ENCODE assay signal across 13 mouse cellular contexts in the genomic region with DNA sequence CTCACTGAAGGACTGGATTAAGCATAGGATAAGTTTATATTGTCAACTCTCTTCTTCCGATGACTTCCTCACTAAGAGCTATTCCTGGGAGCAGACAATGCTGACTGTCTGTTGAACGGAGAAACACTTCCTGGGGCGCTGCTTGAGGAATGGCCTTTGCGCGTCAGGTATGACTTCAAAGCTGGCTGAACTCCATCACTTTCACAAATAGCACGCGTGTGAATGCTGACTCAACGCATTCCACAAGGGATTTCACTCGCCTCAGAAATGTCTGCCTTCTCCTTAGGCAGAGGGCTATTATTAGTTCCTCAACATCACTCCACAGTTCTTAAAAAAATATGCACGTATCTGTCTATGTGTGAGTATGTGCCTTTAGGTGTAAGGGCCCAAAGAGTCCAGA.
DNase-seq lines count a peak whose midpoint lies in the region; ATAC-seq and TF ChIP-seq lines count a peak whose summit lies in the region.
"Had no signal": no experiment of that assay in that cellular context is flagged by ENCODE, and none has a peak within 500 bp of the region (broad histone marks: within the 10 kb centered on the region; RNA-seq: fewer than 3 reads in every experiment).

No protein-coding gene starts in this region.

- H3K4me2 ChIP-seq in midbrain, embryonic 11.5 days, result no peak overlapping the region
- H3K4me2 ChIP-seq in midbrain, postnatal 0 days (ENCODE audit: low read depth, low read length, poor library complexity, severe bottlenecking), result no peak overlapping the region
- no peak overlapping the region for H3K4me2 ChIP-seq in liver, embryonic 12.5 days
- H3K4me2 ChIP-seq: forebrain, embryonic 15.5 days; limb, embryonic 12.5 days had no signal

- WGBS in midbrain, embryonic 11.5 days, result 82% methylated on average over 10 of the region's 10 CpGs
- 61% methylated on average over 10 of the region's 10 CpGs for WGBS in midbrain, postnatal 0 days
- WGBS in liver, embryonic 12.5 days (ENCODE audit: insufficient replicate concordance), result 64% methylated on average over 10 of the region's 10 CpGs

- H3K4me1 ChIP-seq in midbrain, embryonic 11.5 days (ENCODE audit: control insufficient read depth, insufficient read depth, low read length), result no peaks in the 10 kb centered on the region
- no peaks in the 10 kb centered on the region for H3K4me1 ChIP-seq in midbrain, postnatal 0 days (ENCODE audit: insufficient read depth, low read length)
- H3K4me1 ChIP-seq in liver, embryonic 12.5 days, result no peaks in the 10 kb centered on the region
- H3K4me1 ChIP-seq: forebrain, embryonic 15.5 days; limb, embryonic 12.5 days had no signal

- ATAC-seq in frontal cortex, adult (ENCODE audit: low TSS enrichment), result peak; percentile 35; the same call in 1 of the 2 replicates
- no peak for ATAC-seq in midbrain, embryonic 11.5 days (ENCODE audit: low FRiP score)
- no peak for ATAC-seq in midbrain, postnatal 0 days (ENCODE audit: low FRiP score)
- no peak for ATAC-seq in liver, embryonic 12.5 days

- H3K27me3 ChIP-seq in midbrain, embryonic 11.5 days (ENCODE audit: control insufficient read depth, insufficient read depth, low read length), result no peaks in the 10 kb centered on the region
- H3K27me3 ChIP-seq in midbrain, postnatal 0 days (ENCODE audit: insufficient read depth, low read length), result no peaks in the 10 kb centered on the region
- H3K27me3 ChIP-seq in liver, embryonic 12.5 days (replicated peaks), result no peaks in the 10 kb centered on the region
- H3K27me3 ChIP-seq: forebrain, embryonic 15.5 days; limb, embryonic 12.5 days had no signal

- no peak overlapping the region for H3K4me3 ChIP-seq in midbrain, embryonic 11.5 days (ENCODE audit: low read depth, low read length)
- H3K4me3 ChIP-seq in midbrain, postnatal 0 days (ENCODE audit: low read depth, low read length), result no peak overlapping the region
- H3K4me3 ChIP-seq in liver, embryonic 12.5 days, result no peak overlapping the region
- H3K4me3 ChIP-seq: forebrain, embryonic 15.5 days; layer of hippocampus, adult 2 months; limb, embryonic 12.5 days had no signal

- no peak overlapping the region for H3K27ac ChIP-seq in midbrain, embryonic 11.5 days (ENCODE audit: low read depth, low read length)
- no peak overlapping the region for H3K27ac ChIP-seq in midbrain, postnatal 0 days (ENCODE audit: low read depth, low read length)
- H3K27ac ChIP-seq in liver, embryonic 12.5 days, result no peak overlapping the region
- H3K27ac ChIP-seq: forebrain, embryonic 15.5 days; layer of hippocampus, adult 2 months; limb, embryonic 12.5 days had no signal

- H3K9me3 ChIP-seq in midbrain, embryonic 11.5 days (ENCODE audit: control insufficient read depth, low read length), result no peaks in the 10 kb centered on the region
- H3K9me3 ChIP-seq in midbrain, postnatal 0 days (ENCODE audit: low read length), result no peaks in the 10 kb centered on the region
- no peaks in the 10 kb centered on the region for H3K9me3 ChIP-seq in liver, embryonic 12.5 days (replicated peaks)
- H3K9me3 ChIP-seq: forebrain, embryonic 15.5 days; limb, embryonic 12.5 days had no signal

- H3K36me3 ChIP-seq in midbrain, embryonic 11.5 days (ENCODE audit: control insufficient read depth, insufficient read depth, low read length), result no peaks in the 10 kb centered on the region
- no peaks in the 10 kb centered on the region for H3K36me3 ChIP-seq in midbrain, postnatal 0 days (ENCODE audit: insufficient read depth, low read length)
- no peaks in the 10 kb centered on the region for H3K36me3 ChIP-seq in liver, embryonic 12.5 days
- H3K36me3 ChIP-seq: forebrain, embryonic 15.5 days; limb, embryonic 12.5 days had no signal

- intact Hi-C loops in heart, postnatal 10 days (cut with DNase I), result no loop called here

- H3K9ac ChIP-seq in midbrain, embryonic 11.5 days (ENCODE audit: low read length), result no peak overlapping the region
- no peak overlapping the region for H3K9ac ChIP-seq in midbrain, postnatal 0 days (replicated peaks; ENCODE audit: low read length, poor library complexity, severe bottlenecking)
- no peak overlapping the region for H3K9ac ChIP-seq in liver, embryonic 12.5 days
- H3K9ac ChIP-seq: forebrain, embryonic 15.5 days; limb, embryonic 12.5 days had no signal

- TF ChIP-seq CTCF in midbrain, postnatal 0 days (IDR thresholded peaks at IDR 0.05), result no peak

- no peak for DNase-seq in frontal cortex, postnatal 14 days (ENCODE audit: low spot score in 2 of 2)
- peak; percentile 68 for DNase-seq in midbrain, embryonic 11.5 days (ENCODE audit: low spot score, missing footprints)
- DNase-seq in midbrain, postnatal 0 days (ENCODE audit: low spot score), result no peak
- DNase-seq in heart, postnatal 10 days, result peak; percentile 52 to 56
- DNase-seq in lung, postnatal 14 days, result peak; percentile 30
- no peak for DNase-seq in cerebellum, postnatal 10 days
- DNase-seq: B cell, adult 2 months; retina, postnatal 1 day had no signal

Comparison
In these comparisons a context has a peak if more than half of its experiments do, and no peak if none do; other contexts are left out.
1. DNase-seq: peak in midbrain, embryonic 11.5 days (single experiment), heart, postnatal 10 days (2 of 2) and lung, postnatal 14 days (single experiment); none in frontal cortex, postnatal 14 days (0 of 2), midbrain, postnatal 0 days (single experiment) and cerebellum, postnatal 10 days (0 of 2).